16 mouse cellular contexts compared by ENCODE assay signal in genomic region chr2:142174039-142174438, GRCm38 (mm10).
"Had no signal": no experiment of that assay in that cellular context is flagged by ENCODE, and none has a peak within 500 bp of the region (broad histone marks: within the 10 kb centered on the region; RNA-seq: fewer than 3 reads in every experiment).

No protein-coding gene starts in this region.

- H3K4me1 ChIP-seq: limb, embryonic 10.5 days; liver, embryonic 15.5 days; midbrain, embryonic 10.5 days; neural tube, embryonic 12.5 days; stomach, embryonic 15.5 days had no signal

- H3K4me3 ChIP-seq: layer of hippocampus, adult 2 months; limb, embryonic 10.5 days; liver, embryonic 15.5 days; midbrain, embryonic 10.5 days; myocyte; neural tube, embryonic 12.5 days; stomach, embryonic 15.5 days had no signal

- H3K36me3 ChIP-seq: limb, embryonic 10.5 days; liver, embryonic 15.5 days; midbrain, embryonic 10.5 days; neural tube, embryonic 12.5 days; stomach, embryonic 15.5 days had no signal

- H3K27me3 ChIP-seq: liver, embryonic 15.5 days; neural tube, embryonic 12.5 days; stomach, embryonic 15.5 days had no signal

- H3K4me2 ChIP-seq: liver, embryonic 11.5 days; liver, embryonic 15.5 days; neural tube, embryonic 12.5 days; stomach, embryonic 15.5 days had no signal

- DNase-seq: lung, adult 2 months; lung, postnatal 4 days; midbrain, embryonic 14.5 days; retina, postnatal 1 day; right cerebral cortex, postnatal 4 days; spleen, adult 18-20 months; thymus, postnatal 4 days had no signal

- H3K9me3 ChIP-seq: limb, embryonic 10.5 days; liver, embryonic 15.5 days; midbrain, embryonic 10.5 days; neural tube, embryonic 12.5 days; stomach, embryonic 15.5 days had no signal

- H3K27ac ChIP-seq: layer of hippocampus, adult 2 months; limb, embryonic 10.5 days; liver, embryonic 15.5 days; midbrain, embryonic 10.5 days; neural tube, embryonic 12.5 days; stomach, embryonic 15.5 days had no signal

- ATAC-seq: lung, postnatal 0 days had no signal

- H3K9ac ChIP-seq: liver, embryonic 15.5 days; neural tube, embryonic 12.5 days; stomach, embryonic 15.5 days had no signal
